Mouse (Mus musculus) cerebellum, postnatal 36 days (tissue): ENCODE results near the gene Emp2.
"Not testable (repeated sequence)": the region's sequence is repeated elsewhere in the genome, so short reads cannot be mapped to it uniquely, and the experiment has no call there.

Source experiments
- DNase-seq, 2 experiments: peaks; one replicate each; pipeline ENCODE4 v3.0.0; 2021 to 2022; ENCODE audit warnings: mixed read lengths in 2 of 2

The Emp2 gene

DNA sequence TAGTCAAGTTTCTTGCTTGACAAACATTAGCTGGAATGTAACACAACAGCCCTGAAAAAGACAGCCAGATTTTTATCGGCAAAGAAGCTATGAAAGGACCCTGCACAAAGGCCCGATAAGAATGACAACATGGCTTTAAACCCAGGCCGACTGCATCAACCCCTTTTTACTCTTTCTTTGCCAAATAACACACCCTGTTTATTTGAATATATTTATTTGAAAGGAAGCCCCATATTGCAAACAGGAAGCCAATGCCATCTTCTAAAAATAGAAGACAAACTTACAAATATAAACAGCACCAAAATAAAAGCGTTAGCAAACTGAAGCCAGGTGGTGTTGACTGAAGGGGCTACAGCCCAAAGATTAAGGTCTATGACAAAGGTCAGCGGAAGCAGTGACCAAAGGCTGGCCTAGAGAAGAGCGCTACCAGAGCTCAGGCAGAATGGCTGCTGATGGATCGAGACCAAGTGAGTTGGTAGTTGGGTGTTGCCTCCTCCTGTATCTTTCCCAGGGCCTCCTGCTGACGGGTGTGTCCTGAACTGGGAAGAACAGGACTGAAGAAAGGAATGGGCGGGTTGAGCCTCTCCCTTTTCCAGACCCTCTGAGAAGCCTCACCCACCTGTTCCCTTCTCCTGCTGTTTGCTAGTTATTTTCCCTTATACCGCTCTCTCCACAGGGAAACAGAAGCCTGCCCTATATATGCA, 2.9 kb upstream of the Emp2 start:
- DNase-seq: no peak

DNA sequence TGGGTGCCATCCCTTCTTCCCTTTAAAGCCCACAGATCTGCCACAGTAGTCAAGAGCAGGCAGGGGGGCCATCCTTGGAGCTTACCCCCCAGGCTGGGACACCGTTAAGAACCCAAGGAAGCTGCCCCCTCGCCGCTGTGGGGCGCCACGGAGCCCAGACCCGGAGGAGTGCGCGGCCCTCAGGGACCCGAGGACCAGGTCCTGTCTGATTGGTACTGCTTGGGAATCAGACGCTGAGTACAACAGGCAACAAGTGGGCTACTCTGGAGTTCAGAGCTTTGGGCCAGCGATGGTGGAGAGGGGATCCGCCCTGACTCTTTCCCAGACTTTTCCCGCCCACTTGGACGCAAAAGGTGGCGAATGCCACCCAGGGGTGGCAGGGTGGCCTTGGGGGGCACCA, 542 bp downstream of the Emp2 start:
- no peak for DNase-seq

DNA sequence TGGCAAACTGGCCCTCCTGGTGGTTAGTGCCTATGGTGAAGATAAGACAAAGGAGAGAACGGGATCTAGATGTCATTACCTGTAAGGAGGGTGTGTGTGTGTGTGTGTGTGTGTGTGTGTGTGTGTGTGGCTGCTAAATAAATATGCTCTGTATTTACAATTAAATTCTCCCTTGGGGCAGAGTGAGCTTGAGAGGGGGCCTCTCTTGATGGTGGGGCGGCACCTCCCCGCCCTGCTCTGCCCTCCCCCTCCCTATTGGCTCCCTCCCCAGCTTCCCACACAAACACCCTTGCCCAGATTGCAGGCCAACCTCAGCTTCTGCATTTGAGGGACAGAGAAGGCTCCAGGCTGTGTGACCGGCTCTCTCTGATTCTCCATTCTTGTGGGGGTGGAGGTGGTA, 1.8 kb downstream of the Emp2 start:
- no peak for DNase-seq

DNA sequence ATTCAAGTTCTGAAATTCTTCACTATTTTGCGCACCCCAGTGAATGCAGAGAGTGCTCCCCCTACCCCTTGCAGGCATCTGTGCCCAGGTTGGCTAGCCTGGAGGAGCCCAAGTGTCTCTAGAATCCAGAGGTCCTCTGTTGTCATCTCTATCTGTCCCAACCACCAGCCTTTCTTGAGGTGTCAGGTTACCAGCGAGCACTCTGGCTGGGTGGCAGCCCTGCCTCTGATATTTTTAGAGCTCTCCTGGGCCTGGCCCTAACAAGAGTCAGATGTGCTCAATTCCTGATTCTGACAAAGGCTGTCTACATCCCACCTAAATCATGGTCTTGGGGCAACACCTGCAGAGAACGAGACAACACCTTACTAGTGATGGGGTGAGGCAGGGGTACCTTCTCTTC, 2.7 kb downstream of the Emp2 start:
- no peak for DNase-seq

DNA sequence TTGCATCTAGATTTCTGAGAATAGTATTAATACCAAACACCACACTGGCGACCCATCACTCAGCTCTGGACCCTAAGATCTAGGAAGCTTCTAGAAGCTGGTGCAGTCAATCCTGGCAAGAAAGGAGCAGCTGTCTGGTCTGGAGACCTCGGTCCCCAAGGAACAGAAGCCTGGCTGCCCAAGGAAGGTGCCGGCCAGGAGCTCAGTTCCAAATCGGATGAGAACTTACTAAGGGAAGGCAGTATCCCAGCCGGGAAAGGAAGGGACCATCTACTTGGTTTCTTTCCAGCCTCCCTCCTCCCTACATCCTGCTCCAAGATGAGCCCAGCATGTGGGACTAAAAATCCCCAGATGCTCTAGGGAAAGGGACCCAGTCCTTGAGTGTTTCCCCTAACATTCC, 3.3 kb downstream of the Emp2 start:
- DNase-seq: no peak

DNA sequence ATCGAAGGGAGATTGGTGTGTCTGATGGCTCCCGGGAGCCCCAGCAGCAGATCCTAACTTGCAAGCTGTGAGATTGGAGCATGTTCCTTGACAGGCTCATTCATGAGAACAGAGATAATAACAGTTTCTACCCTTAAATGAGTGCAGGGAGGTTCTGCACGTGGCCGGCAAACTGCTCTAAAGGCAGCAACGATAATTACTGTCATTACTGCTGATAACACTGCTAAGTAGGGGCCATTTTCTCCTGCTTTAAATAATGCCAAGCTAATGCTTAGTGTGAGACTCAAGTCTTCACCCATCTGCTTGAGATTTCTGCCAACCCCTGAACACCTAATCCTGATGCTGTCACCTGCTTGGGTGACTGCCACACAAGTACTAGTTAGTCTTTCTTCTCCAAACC, 6.4 kb downstream of the Emp2 start:
- no peak for DNase-seq

- no peak for DNase-seq
Observed at GRCm38 (mm10) chr16:10306101-10306500, 7.7 kb downstream of the Emp2 start.

GRCm38 (mm10) chr16:10301337-10301736, 12.4 kb downstream of the Emp2 start:
- DNase-seq: no peak

GRCm38 (mm10) chr16:10300231-10301186, 13.3 kb downstream of the Emp2 start:
- no peak for DNase-seq

DNA sequence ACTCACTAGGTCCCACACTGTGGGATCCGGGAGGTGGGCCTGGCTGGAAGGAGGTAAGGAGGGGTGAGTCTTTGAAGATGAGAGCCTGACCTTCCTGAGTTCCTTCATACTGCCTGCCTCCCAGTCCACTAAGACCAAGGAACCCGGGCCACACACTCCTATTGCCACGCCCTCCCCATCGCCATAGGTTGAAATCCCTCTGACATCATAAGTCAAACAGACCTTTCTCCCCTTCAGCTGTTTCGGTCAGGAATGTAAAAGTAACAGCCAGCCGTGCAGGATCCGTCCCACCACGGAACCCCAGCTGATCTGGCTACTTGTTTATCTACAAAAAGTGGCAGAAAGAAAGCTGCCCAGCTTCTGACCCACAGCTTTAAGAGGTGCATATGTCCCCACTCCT, 14.1 kb downstream of the Emp2 start:
- no peak for DNase-seq

- DNase-seq: no peak
Observed at GRCm38 (mm10) chr16:10297696-10298644, 15.8 kb downstream of the Emp2 start.

GRCm38 (mm10) chr16:10288115-10288514, 25.7 kb downstream of the Emp2 start:
- no peak for DNase-seq

DNA sequence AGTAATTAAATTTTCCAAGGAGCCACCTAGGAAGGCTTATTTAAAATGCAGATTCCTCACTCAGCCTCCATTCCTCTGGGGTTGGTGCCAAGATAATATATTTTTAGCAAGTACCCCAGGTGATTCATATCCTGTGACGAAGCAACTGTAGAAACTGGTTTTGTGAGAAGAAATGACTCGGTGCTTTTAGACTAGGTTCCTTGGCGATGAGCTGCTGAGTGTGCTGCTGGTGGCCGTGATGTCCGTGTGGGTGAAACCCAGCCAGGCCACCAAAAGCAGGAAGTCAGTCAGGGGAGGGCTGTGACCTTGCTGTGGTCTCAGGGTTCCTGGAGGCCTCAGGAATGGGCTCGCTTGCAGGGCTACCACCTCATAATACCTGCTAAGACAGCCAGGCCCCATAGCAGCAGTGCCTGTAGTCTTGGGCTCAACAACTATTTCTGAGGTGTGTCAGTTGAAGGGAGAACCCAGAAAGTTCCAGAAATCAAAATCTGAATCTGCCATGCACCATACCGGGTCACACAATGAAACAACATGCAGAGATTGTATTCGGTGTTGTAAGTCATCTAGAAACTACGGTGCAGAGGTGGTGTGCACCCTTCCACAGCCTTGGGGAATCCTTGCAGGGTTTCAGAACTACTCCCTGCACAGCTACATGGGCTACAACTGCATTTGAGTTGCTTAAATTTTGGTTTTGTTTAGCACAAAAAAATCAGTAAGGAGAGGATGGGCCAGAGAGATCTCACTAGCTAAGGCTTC, 27.1 kb downstream of the Emp2 start:
- DNase-seq: peak in 1 of 2 experiments; percentile 11

DNA sequence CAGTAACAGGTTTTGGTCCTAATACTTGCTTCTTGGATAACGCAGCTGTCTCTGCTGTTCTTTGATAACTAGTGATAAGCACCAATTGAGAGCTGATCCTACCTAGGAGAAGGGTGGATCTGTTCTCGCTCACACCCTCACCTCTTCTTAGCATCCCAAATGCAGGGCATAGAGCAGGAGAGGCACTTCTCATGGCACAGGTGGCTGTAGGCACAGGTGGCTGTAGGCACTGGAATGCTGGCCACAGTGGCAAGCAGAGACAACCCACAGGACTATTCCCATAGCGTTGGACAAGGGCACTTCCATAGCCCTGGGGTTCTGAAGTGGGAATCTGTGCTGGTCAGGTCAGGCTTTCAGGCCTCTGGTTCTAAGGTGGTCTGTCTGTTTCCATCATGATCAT, 31.9 kb downstream of the Emp2 start:
- no peak for DNase-seq

GRCm38 (mm10) chr16:10280286-10280951, 33.3 kb downstream of the Emp2 start:
- peak; percentile 79 to 85 for DNase-seq

- DNase-seq: not testable (repeated sequence)
Observed at GRCm38 (mm10) chr16:10276778-10277177, 37.0 kb downstream of the Emp2 start.

DNA sequence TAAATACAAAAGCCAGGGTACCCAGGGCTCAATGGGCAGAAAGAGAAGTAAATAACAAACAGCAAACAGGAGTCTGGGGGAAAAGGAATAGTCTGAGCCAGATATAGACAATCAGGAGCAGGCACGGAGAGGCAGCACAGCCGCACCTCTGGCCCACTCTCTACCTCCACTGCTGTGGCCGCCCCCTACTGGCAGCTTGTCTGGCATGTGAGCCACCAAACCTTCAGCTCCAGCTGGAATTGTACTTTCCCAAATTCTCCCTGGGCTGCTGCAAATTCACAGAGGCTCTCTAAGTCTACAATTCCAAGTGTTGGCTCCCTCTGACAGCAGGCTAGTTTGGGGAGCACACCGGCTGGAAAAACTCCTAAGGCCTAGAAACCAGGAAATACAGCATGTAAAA, 39.3 kb downstream of the Emp2 start:
- DNase-seq: no peak

- peak; percentile 62 to 68 for DNase-seq
Observed at GRCm38 (mm10) chr16:10272256-10272655, 41.5 kb downstream of the Emp2 start.

DNA sequence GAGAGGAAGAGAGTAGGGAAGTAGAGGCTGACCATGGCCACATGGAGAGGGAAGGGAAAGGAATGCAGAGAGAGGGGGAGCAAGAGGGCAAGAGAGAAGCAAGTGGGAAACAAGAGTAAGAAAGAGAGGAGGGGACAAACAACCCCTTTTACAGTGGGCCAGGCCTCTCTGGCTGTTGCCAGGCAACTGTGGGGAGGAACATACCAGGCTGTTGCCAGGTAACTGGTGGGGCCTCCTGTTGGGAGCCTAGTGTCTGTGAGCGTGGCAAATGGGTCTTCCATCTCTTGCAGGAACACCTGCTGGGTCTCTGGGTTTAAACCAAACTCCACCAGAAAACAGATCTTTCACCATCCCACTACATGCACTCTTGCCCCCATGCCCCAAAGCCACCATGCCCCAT, 59.8 kb downstream of the Emp2 start:
- DNase-seq: no peak

- no peak for DNase-seq
Observed at GRCm38 (mm10) chr16:10236601-10237000, 77.2 kb downstream of the Emp2 start.
